Mouse (Mus musculus) cerebellum, postnatal 14 days (tissue): ENCODE data around the gene Synj2.

Source experiments
- DNase-seq, 2 experiments: peaks; one replicate each; pipeline ENCODE4 v3.0.0; 2021; ENCODE audit warnings: mixed read lengths in 2 of 2

Gene Synj2

DNA sequence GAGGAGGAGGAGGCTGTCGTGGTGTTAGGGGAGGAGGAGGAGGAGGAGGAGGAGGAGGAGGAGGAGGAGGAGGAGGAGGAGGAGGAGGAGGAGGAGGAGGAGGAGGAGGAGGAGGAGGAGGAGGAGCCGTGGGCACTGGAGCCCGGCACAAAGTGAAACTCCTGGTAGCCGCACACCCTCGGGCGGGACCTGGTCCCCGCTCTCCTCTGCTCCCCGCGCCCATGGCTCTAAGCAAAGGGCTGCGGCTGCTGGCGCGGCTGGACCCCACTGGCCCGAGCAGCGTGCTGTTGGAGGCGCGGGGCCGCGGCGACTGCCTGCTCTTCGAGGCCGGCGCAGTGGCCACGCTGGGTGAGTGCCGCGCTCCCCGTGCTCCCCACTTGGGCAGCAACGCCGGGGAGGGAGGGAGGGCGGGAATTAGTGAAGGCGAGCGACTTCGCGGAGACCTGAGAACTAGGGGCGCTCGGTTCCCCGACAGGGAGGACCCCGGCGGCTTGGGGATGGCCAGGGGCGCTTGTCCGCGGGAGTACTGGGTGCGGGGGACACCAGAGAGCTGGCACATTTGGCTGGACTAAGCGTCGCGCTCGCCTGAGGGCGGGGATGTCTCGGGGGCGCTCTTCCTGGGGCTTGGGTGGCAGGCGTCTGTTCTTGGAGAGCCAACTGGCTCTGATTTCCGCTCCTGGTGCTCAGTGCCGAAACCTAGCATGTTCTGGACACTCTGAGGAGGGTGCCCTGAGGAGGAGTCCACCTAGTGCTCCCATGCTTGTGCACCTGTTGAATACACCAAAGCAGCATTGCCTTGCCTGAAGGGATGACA, at the start of gene Synj2:
Synj2 (plus strand) TSS at position 51 of the 814 bp plus-strand sequence.
- DNase-seq: peak; percentile 57 to 62

DNA sequence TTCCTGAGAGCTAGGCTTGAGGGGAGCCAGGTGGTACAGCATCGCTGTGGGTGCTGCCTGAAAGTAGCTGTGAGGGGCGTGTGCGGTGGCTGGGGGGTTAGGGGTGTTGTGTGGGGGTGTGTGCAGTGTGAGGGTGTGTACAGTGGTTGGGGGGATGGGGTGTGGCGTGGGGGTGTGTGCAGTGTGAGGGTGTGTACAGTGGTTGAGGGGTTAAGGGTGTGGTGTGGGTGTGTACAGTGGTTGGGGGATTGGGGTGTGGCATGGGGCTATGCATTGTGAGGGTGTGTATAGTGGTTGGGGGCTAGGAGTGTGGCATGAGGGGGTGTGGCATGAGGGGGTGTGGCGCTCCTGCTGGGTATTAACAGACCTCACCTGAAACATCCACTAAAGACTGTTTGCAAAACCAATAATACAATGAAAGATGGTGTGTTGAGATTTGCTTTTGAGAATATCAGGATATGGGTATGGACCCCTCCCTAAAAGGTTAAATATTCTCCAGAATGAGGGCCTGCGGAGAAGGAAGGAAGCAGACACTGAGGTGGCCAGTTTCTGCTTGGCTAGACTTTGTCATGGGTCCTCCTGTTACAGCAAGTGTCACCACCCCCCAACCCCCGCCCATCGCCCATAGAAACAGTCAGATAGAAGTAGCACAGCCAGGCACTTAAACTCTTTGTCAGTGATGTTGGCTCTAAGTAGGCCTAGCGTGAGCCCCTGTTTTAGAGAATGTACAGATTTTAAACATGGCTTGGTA, 49.0 kb upstream of the Synj2 start:
- DNase-seq: no peak

DNA sequence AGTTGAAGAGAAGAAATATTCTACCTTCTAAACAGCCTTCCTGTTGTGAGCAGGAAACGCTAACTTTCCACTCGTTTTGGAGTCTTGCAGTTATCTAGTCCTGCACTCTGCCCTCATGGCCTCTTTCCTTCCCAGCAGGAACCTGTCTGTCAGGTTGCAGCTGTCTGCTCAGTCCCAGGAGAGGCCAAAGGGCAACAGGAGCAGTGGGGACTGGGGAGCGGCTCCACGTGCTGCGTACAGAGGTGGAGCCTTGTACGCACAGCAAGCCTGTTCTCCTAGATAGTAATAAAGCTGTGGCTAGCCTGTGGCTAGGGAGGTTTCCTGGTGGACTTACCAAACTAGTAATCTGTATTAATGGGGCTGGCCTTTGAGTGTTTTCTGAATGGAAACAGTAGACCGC, 48.0 kb upstream of the Synj2 start:
- no peak for DNase-seq

DNA sequence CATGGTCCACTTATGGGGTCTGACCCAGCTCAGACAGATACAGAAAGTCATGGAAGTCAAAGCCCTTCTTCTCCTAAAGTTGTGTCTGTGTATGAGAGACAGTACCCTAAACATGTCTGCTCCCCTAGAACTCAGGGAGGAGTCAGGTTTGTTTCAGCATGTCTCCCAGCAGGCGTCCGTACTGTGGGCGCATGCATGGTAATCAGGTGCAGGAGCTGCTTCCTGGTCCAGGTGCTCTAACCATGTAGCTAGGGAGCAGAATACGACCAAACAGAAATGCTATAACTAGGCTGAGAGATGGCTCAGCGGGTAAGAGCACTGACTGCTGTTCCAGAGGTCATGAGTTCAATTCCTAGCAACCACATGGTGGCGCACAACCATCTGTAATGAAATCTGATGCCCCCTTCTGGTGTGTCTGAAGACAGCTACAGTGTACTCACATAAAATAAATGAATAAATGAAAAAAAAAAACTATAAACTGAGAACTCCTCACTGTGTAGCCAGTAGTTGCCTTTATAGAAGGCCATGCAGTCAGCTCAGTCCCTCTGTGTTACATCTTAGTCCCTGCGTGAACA, 47.4 kb upstream of the Synj2 start:
- no peak for DNase-seq

DNA sequence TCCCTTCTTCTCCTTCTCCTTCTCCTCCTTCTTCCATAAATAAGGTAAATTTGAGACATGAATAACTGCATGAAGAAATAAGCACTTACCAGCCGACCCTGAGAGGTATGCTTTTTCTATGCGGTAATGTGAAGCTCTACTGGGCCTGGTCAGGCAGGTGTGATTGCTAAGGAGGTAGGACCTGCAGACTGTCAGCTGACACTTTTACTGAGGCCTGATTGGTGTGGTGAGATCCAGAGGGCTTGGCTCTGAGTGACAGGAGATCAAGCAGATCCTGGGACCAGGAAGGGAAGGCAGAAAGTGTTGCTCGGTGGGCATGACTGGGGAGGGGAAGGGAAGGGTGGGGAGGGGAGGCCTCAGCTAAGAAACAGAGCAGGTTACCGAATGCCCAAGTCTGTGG, 45.0 kb upstream of the Synj2 start:
- no peak for DNase-seq

DNA sequence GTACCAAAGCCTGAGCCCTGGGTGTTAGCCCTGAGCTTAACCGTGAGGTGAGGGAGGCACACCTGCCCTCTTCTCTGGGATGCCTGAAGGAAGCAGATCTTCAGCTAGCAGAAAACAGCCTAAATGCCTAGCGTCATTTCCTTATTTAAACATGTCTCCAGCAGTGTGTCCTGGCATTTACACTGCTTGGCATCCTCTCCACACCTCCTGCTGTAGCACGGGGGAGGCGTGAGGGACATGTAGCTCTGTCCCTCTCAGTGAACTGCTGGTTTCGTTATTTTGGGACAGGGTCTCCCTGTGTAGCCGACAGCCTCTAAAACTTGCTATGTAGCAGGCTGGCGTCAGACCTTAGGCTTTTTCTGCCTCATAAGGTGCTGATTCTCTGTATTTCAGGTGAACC, 44.5 kb upstream of the Synj2 start:
- DNase-seq: no peak

DNA sequence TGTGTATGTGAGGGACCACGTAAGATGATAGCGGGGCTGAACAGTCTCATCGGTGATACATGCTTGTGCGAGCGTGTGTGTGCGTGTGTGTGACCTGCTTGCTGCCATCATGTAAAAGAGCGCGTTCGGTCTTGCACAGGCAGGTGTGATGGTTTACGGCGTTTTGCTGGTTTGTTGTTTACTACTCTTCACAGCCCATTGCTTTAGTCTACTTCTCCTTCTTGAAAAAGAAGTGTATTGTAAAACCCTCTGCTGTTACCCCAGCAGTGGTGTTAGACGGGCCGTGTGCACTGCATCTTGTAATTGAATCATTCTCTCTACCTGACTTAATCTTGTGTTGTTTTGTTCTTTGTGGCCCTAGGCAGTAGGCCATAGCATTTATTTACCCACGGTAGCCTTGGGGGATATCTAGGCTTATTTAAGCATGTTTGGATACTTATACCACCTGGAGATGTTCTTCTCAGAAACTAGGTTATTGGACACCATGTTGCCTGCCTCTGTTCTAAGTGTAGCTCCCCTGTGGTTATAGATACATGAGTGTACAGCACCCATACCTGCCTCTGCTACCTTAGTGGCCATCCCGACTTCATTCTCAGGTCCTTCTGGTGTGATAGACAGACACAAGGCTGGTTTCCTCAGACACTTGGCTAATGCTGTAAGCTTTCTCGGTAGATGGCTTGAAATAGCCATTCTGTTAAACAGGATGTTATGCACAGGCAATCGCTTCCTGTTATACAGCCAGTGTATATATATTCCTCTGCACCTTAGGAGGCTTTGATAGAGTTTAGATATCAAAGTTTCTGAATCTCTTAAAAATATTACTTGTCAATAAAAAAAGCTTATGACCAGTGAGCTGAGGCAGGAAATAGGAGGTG, 43.5 kb upstream of the Synj2 start:
- no peak for DNase-seq

DNA sequence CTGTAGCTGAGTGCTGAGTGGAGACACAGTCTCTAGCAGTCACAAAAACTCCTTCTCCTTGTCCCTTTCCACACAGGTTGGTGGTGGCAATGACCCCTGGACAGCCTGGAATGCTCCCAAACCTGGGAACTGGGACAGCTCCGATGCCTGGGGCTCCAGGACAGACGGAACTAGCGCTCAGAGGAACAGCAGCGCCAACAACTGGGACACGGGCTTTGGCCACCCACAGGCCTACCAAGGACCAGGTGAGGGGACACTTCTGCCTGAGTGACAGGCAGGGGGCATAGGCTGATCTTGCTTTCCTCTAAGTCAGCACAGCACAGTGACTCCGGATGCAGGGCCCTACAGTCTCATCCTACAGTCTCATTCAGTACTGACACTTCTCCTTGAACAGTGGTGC, 41.8 kb upstream of the Synj2 start:
- DNase-seq: no peak

DNA sequence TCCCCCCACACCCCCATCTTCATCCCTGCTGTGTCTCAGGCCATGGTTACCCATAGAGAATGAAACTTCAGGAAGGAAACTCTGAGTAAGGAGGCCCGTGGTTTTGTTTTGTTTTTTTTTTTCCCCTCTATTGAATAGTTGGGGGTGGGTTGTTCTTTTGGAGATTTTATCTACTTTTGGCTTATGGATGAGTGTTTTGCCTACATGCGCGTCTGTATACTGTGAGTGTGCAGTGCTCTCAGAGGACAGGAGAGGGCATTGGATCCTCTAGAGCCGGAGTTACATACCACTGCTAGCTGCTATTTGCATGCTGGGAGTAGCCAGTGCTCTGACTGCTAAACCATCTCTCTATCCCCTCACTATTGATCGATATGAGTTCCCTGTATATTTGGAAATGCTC, 39.7 kb upstream of the Synj2 start:
- no peak for DNase-seq

DNA sequence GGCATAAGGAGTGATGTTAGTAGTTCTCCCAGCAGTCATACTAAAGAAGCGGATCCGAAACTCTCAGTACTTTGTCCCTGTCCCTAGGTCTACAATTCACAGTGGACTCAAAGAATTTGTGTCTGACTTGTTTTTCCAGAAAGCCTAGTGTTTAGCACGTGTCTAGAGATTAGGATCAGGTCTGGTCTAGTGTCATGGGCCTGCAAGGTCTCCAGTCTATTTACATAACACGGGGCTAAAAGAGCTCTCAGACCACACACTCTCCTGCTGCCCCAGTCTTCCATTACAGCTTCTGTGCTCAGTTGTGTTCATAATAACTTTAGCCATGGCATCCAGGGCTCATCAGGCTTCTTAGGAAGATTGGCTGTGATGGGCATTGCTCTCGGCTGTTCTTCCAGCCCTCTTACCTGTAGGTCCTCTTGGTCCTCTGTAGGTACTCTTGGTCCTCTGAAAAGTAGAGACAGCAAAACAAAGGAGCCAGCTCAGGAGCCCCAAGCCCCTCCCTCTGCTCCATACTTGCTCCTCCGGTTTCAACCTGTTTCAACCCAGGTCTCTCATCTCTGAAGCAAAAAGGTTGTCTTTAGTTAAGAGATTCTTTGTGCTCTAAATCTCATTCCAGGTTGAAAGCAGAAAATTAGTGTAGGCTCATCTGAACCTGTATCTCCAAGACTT, 37.3 kb upstream of the Synj2 start:
- no peak for DNase-seq

DNA sequence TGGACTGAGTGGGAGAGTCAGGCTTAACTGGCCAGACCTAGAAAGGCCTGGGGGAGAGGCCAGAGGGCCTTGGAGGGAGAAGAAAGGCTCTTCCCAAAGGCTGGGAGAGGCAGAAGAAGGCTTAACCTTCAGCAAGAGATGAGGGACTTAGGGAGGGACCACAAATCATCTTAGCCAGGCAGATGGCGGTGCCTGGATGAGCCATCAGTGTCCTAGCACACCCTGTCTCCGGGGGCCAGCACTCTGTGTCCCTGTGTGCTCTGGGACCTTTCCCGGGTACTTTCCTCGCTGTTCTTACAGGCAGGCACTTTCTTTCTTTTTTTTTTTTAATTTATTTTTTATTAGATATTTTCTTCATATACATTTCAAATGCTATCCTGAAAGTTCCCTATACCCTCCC, 31.4 kb upstream of the Synj2 start:
- DNase-seq: no peak

DNA sequence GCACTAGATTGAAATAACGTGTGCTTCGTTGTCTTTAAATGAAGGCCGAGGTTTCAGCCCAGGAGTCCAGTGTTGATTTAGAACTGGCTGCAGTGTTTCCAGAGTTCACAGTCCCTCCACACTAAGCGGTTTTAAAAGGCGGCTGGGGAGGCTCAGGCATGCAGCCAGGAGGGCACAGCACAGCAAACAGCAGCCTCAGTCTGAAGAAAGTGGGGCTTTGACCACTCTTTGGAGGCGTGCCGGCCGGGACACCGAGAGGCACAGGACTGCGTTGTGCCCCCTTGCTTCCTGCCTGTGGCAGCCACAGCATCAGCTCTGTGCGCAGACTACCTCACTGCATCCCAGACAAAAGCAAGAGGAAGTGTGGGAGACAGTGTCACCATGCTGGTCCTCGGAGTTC, 29.5 kb upstream of the Synj2 start:
- peak; percentile 20 to 38 for DNase-seq

DNA sequence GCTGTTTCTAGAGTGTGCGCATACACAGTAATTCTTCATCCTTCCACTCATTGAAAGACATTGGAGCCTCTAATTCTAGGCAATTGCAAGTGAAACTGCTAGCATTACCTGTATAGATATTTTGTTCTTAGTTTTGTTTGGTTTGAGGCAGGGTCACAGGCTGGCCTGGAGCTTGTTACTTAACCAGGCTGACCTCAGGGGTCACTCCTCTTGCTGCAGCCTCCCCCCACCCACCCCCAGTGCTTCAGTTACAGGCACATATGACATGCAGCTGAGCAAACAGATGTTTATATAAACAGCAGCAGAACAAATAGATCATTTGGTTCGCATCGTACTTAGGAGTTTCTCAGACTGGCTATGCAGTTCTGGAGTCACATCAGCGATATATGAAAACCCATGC, 28.3 kb upstream of the Synj2 start:
- DNase-seq: no peak

DNA sequence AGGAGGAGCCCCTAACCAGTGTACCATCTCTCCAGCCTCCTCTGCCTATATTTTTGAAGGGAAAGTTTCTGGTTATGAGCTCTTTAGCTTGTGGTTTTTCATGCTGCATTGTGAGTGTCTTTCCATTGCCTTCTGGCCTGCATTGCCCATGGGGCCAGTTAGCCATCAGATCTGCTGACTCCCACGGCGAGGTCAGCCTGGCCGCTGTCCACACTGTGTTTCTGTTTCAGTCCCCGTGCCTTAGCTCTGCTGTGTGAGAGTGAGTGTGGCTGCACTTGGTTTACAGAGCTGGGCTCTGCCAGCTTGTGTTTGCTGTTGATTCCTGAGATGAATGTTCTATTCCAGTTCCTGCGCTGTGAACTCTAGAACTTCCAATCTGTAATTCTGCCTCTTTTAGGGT, 26.9 kb upstream of the Synj2 start:
- no peak for DNase-seq

DNA sequence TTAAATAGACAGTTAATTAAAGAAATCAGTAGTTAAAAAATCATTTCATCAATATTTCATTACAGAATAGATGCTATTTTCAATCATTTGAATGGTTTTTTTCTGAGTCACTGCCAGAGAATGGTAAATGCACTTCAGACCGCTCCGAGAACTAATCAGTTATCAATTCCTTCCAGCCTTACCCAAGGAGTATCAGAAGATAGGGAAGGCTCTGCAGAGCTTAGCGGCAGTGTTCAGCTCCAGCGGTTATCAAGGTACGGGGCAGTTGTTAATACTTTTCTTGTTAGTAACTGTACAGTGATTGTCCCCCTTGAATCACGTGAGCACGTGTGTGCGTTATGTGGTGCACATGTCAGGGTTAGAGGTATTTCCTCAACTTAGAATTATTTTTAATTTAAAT, 19.1 kb upstream of the Synj2 start:
- DNase-seq: no peak

DNA sequence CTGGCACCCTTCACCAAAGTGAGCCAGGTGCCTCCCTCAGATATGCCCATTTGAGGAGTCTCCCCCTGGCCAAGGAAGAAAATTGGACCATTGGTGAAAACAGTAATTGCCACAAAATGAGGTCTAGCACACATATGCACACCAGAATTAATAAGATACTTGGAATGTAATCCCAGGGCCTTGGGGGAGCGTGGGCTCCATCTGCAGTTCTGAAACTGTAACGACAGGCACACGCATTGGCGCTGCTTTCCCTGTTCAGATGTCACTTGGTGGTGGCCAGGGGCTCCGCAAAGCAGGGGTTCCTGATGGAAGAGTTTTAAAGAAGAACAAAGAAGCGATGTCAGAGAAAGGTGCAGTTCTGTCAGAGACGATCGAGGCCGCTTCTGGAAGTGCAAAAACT, 17.8 kb upstream of the Synj2 start:
- peak; percentile 68 to 72 for DNase-seq

DNA sequence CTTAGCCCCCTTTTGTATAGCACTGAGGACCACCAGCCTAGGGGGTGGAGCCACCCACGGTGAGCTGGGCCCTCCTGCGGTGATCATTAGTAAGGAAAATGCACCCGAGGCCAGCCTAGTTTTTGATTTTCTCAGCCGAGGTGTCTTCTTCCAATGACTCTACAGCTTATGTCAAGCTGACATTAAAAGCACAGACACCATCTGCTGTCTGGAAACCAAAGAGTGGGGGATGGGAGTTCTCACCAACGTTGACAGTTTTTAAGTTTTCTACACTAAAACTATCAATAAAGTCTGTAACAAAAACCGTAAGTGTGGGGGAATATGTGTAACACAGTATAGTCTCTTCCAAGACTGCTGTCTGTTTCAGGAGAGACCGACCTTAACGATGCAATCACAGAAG, 16.8 kb upstream of the Synj2 start:
- DNase-seq: peak in 1 of 2 experiments; percentile 26

DNA sequence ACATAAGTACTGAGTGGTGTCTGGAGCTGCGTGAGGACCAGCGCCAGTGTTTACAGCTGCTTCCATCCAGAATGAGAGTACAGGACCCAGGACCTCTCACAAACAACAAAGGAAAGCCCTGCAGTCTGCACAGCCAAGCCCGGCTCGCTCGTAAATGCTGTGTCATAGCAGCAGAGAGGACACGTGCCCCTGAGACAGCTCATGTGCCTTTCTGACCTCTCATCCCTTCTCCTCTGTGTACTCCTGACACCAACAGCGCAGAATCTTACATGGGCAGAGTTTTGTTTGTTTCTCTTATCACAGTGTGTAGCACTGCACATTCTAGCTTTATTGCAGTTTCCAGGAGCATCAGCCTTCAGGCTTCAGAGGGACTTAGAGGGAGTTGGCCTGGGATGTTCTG, 14.4 kb upstream of the Synj2 start:
- DNase-seq: no peak

DNA sequence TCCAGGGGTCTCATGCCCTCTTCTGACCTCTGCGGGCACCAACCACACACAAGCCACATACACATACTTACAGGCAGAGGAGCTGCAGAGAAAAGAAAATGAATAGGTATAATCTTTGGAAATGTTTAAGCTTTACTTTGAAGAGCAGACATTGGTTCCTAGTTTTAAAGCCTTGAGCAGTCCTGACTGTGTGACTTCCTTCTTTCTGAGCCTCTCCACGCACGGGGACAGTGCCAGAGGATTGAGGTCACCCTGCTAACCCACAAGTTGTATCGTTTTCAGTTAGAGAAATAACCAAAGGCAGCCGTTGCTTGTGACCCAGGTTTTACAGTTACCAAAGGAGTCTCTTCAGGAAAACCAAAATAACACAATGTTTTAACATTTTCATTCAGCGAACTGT, 12.0 kb upstream of the Synj2 start:
- DNase-seq: no peak

DNA sequence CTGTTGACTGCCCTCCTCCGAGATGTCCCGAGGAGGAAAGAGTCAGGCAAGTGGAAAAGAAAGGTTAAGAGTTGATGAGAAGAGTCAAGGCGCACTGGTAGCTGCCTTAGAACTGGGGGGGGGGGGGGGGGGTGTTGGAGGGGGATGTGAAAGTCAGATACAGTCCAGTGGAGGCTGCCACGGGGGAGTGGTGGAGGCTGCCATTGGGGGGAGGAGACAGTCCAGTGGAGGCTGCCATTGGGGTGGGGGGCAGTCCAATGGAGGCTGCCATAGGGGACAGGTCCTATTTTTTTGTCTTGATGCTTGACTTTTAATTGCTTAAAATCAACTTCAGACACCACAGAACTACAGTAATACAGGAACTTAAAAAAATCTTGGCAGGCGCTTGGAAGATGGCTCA, 8.9 kb upstream of the Synj2 start:
- DNase-seq: no peak

DNA sequence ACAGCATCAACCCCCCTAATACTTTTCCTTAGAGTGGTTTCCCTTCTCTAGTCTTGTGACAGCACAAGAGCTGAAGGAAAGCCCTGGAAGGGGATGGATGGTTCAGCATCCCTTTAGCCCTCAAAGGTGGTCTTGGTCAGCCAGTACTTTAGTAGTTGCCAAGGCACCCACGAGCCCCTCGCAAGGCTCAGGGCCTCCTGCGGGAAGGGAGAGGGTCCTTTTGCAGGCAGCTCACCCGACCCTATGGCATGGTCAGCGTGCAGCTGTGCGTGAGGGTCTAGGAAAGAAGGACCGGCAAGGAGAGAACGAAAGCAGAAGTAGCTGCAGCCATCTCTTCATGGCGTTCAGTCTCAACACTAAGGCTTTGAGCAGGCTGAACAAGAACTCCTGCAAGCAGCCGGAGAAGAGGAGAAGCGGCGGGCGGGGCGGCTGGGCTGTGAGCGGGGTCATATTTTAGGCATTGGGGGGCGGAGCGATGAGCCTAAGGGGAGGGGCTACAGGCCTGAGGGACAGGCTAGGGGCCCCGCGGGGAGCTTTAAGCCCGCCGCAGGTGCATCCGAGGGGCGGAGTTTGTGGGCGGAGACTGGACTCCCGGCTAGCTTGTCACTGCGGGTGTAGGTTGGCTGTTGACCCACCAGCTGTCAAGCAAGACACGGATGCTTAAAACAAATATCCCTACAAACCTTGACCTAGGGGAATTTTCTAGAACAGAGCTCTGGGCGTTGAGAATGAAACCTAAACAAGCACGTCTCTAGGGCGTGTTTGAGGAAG, 6.3 kb upstream of the Synj2 start:
- DNase-seq: peak; percentile 62 to 66

DNA sequence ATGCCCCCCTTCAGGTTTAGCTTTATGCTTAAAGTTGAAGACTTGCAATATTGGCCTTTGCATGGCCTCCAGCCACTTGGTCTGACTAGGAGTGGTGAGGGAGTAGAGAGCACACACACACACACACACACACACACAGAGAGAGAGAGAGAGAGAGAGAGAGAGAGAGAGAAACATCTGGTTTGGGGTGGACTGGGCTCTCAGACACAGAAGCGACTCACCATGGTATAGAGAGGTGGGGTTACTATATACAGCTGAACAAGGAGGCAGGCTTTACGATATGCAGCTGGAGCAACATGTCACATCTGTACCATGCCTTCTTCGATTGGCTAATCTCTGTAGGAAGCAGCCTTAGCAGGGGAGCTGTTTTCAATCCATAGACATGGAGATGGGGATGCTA, 5.4 kb upstream of the Synj2 start:
- no peak for DNase-seq
